Mouse (Mus musculus) liver, adult 2 months (tissue): ENCODE measurements at regions not wholly inside any gene's neighbourhood (a gene's known extent, or its start where the extent isn't known, plus 50 kb on each side); places are given as distances from the start of the nearest gene placed in this dataset.

ENCODE experiments used
- DNase-seq: peaks from one replicate; pipeline ENCODE4 v3.0.0-alpha.2; 2011; ENCODE audit warnings: low read depth, low spot score; ENCODE audit errors: extremely low read depth
- H3K27ac ChIP-seq: fragments of 200-500 bp; replicated peaks from 2 replicates; pipeline ENCODE4 v1.5.1; 2012; ENCODE audit warnings: low read depth, mild to moderate bottlenecking, control low read depth, inconsistent platforms, low read length; ENCODE audit not compliant: insufficient read depth
- H3K27me3 ChIP-seq: fragments of 200-500 bp; 2 replicates; pipeline ENCODE4 v1.6.1; 2012; ENCODE audit warnings: mild to moderate bottlenecking, moderate library complexity, low read length, inconsistent platforms; ENCODE audit not compliant: control insufficient read depth, insufficient read depth
- H3K36me3 ChIP-seq: fragments of 200-500 bp; 2 replicates; pipeline ENCODE4 v1.6.1; 2012; ENCODE audit warnings: low read length, inconsistent platforms; ENCODE audit not compliant: control insufficient read depth, insufficient read depth
- H3K4me1 ChIP-seq: fragments of 200-500 bp; 2 replicates; pipeline ENCODE4 v1.6.1; 2011; ENCODE audit warnings: low read length; ENCODE audit not compliant: control insufficient read depth, insufficient read depth
- H3K4me3 ChIP-seq: fragments of 200-500 bp; 2 replicates; pipeline ENCODE4 v1.5.1; 2011; ENCODE audit warnings: low read depth, mild to moderate bottlenecking, control low read depth, low read length, moderate library complexity; ENCODE audit not compliant: insufficient read depth
- H3K79me2 ChIP-seq: fragments of 200-500 bp; 2 replicates; pipeline ENCODE4 v1.6.1; 2012; ENCODE audit warnings: inconsistent platforms, mild to moderate bottlenecking, low read length, moderate library complexity; ENCODE audit not compliant: control insufficient read depth, insufficient read depth
- H3K9ac ChIP-seq: fragments of 200-500 bp; 2 replicates; pipeline ENCODE4 v1.6.1; 2012; ENCODE audit warnings: low read depth, mild to moderate bottlenecking, control low read depth, inconsistent platforms, low read length
- CTCF ChIP-seq: fragments of 200-500 bp; IDR thresholded peaks from 2 replicates; pipeline ENCODE4 v1.5.1; 2011; ENCODE audit warnings: low read depth, low read length, control low read depth
- POLR2A ChIP-seq: fragments of 200-500 bp; IDR thresholded peaks from 2 replicates; pipeline ENCODE4 v1.6.1; 2011; ENCODE audit warnings: low read length, control low read depth; ENCODE audit not compliant: insufficient read depth; ENCODE audit errors: extremely low read depth
- WGBS: fragments of 180-500 bp; shearing (Covaris S2); methylation state at CpG from one replicate; pipeline ENCODE4 v1.1.7; 2018; 5-methylcytosine and 5-hydroxymethylcytosine counted together

DNA sequence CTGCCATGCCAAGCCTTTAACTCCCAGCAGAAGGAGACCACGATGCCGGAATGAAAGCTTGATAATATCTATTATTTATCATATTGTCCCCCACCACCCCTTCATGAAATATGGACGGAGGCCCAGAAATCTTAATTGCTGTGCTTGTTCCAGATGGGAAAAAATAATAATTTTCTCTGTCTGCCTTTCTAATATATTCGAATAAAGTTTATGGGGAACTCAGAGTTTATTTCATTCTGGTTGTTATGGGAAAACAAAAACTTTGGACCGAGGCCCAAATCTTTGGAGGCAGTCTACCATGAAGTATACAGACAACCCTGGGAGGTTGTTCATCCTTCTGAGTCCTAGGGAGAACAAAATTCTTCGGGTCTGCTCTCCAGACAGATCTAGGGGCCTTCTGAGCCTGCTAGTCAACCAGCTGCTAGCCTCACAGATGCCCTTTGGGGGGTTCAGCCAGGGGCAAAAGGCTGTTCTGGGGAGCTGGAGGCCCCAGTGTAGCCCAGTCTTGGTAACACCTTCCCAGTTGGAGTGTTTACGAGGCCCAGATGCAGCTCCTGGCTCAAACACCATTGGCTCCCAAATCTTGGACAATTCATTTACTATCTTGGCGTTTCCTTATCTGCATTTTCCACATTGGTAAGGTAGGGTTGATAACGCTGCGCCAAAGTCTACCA is 106.3 kb upstream of the Stx18 start:
- 78% methylated on average over 10 of the region's 10 CpGs for WGBS
- no peak overlapping the region for H3K27ac ChIP-seq
- no peak overlapping the region for H3K4me3 ChIP-seq

DNA sequence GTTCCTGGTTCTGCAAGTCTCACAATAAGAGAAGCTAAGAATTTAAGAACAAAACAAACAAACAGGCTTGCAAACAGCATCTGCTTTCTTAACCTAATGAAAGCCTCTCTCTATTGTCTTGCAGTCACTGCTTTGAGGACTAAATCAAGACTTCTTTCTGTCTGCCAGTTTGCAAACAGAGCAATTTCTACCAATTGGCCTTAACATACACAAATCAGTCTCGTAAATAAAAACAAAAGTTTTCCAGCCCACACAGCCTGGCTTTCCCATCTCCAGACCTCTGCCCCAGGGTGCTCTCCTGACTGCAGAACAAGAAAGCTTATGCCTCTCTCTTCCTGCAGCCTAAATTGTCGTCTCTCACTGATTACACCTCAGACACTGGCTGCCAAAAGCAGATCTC is 96.1 kb upstream of the Msx1 start:
- H3K79me2 ChIP-seq, result no peaks in the 10 kb centered on the region
- peaks cover 14% of the 10 kb centered on the region for H3K27me3 ChIP-seq
- H3K9ac ChIP-seq, result no peak overlapping the region
- H3K36me3 ChIP-seq, result no peaks in the 10 kb centered on the region
- H3K4me3 ChIP-seq, result no peak overlapping the region
- H3K4me1 ChIP-seq, result peaks cover 3% of the 10 kb centered on the region; the same call in 1 of the 2 replicates
- no peak for TF ChIP-seq CTCF
- TF ChIP-seq POLR2A, result no peak
- 24% methylated on average over 2 of the region's 2 CpGs for WGBS
- H3K27ac ChIP-seq, result no peak overlapping the region
- DNase-seq, result no peak

More for the DNA sequence above, 106.3 kb upstream of the Stx18 start:
- Histone ChIP-seq H3K27me3 (no peaks in the 10 kb centered on the region), H3K36me3 (no peaks in the 10 kb centered on the region), H3K79me2 (no peaks in the 10 kb centered on the region), H3K9ac (no peak overlapping the region), H3K4me1 (no peaks in the 10 kb centered on the region)
- TF ChIP-seq CTCF (no peak), POLR2A (no peak)
- DNase-seq, result no peak

DNA sequence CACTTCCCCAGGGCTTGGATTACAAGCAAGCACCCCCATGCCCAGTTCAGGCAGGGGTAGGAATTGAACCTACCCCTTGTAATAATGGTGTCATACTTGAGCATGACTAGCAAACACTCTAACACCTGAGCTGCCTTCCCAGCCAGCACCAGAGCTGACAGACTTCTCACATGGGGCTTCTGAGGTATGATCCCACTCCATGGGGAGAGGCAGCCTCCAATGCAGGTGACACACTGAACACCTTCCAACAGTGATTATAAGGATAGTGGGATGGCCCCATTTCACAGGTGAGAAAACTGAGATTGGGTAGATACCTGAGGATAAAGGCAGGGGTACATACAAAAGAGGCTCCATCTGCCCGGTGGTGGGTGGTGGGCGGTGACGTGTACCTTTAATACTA is 94.7 kb upstream of the Msx1 start:
- H3K79me2 ChIP-seq, result no peaks in the 10 kb centered on the region
- no peak overlapping the region for H3K4me3 ChIP-seq
- no peak for DNase-seq
- H3K27ac ChIP-seq, result no peak overlapping the region
- no peaks in the 10 kb centered on the region for H3K36me3 ChIP-seq
- H3K9ac ChIP-seq, result no peak overlapping the region
- 79% methylated on average over 3 of the region's 3 CpGs for WGBS
- TF ChIP-seq POLR2A, result no peak
- no peak for TF ChIP-seq CTCF
- peaks cover 14% of the 10 kb centered on the region for H3K27me3 ChIP-seq
- H3K4me1 ChIP-seq, result peaks cover 3% of the 10 kb centered on the region; the same call in 1 of the 2 replicates

DNA sequence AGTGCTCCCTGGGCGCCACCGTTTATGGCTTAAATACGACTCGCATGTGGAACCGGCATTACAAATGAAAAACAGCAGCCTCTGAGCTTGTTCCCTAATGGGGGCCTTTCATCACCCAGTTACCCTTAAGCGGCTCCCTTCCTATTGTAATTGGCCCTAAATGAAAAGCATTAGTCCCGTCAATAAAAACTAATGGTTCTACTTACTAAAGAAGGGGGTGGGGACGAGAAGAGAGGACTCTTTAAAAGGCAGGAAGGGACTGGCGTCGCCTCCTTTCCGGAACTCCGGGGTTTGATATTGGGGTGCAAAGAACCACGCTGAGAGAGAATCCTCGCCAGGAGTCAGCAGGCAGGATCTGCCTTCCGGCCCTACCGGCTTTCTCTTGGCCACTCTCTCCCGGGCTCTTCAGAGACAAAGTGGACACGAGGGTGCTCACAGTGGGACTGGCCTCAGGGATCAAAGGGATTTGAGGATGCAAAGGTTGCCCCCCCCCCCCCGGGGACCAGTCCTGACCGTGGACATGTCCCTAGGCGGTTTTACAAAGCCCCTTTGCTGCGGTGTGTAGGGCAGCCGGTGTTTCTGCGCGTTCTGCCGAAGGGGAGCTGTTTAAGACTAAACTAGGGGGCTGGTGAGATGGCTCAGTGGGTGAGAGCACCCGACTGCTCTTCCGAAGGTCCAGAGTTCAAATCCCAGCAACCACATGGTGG is 93.8 kb upstream of the Msx1 start:
- H3K4me1 ChIP-seq, result peaks cover 3% of the 10 kb centered on the region; the same call in 1 of the 2 replicates
- WGBS, result 5% methylated on average over 28 of the region's 28 CpGs
- no peaks in the 10 kb centered on the region for H3K79me2 ChIP-seq
- no peaks in the 10 kb centered on the region for H3K36me3 ChIP-seq
- DNase-seq, result no peak
- no peak overlapping the region for H3K9ac ChIP-seq
- H3K27me3 ChIP-seq, result peaks cover 14% of the 10 kb centered on the region
- no peak overlapping the region for H3K27ac ChIP-seq
- H3K4me3 ChIP-seq, result no peak overlapping the region
- TF ChIP-seq POLR2A (no peak), CTCF (no peak)

DNA sequence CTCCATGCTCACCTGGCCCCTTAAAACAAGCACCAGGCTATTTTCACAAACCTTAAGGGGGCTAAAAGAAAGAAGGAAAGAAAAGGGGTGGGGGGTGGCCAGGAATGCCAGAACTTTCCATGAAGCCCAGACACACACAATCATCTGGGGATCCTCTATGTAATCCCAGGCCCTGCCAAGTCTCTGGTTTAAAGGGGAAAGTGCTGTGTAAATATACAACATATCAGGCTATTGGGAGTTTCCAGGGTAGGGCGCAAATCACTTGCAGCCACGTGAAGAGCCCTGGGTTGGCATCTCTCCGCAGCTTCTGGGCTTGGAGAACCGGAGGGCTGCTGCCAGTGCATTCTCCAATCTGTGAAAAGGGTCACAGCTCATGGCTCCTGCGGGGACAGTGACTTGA is 92.8 kb upstream of the Msx1 start:
- H3K4me1 ChIP-seq, result peaks cover 3% of the 10 kb centered on the region; the same call in 1 of the 2 replicates
- 15% methylated on average over 5 of the region's 5 CpGs for WGBS

More for the DNA sequence above, 92.8 kb upstream of the Msx1 start:
- no peak for TF ChIP-seq POLR2A
- TF ChIP-seq CTCF, result no peak
- no peak for DNase-seq
- no peak overlapping the region for H3K4me3 ChIP-seq
- no peaks in the 10 kb centered on the region for H3K79me2 ChIP-seq
- no peaks in the 10 kb centered on the region for H3K36me3 ChIP-seq
- H3K9ac ChIP-seq, result no peak overlapping the region
- no peak overlapping the region for H3K27ac ChIP-seq
- peaks cover 14% of the 10 kb centered on the region for H3K27me3 ChIP-seq
